Mouse (Mus musculus) kidney, adult 9 months (tissue): Measurements from ENCODE around the gene Ppox.
A peak's percentile ranks its signal among the peaks of the same experiment; 100 is the strongest.

Experiments used
- DNase-seq: peaks from one replicate; pipeline ENCODE4 v3.0.0; 2022

Gene Ppox

GRCm38 (mm10) chr1:171263666-171264461, 17.1 kb downstream of the Ppox start:
- DNase-seq, result no peak

- peak; percentile 61 for DNase-seq
Measured at GRCm38 (mm10) chr1:171263185-171263611, 17.8 kb downstream of the Ppox start.

- DNase-seq, result peak; percentile 67
Measured at GRCm38 (mm10) chr1:171262594-171263130, 18.3 kb downstream of the Ppox start.

GRCm38 (mm10) chr1:171260316-171260715, 20.7 kb downstream of the Ppox start:
- DNase-seq, result no peak

- no peak for DNase-seq
Measured at GRCm38 (mm10) chr1:171258921-171259320, 22.1 kb downstream of the Ppox start.

- DNase-seq, result no peak
Measured at GRCm38 (mm10) chr1:171257781-171258180, 23.2 kb downstream of the Ppox start.

GRCm38 (mm10) chr1:171256937-171257548, 23.9 kb downstream of the Ppox start:
- DNase-seq, result peak; percentile 79

GRCm38 (mm10) chr1:171256095-171256818, 24.7 kb downstream of the Ppox start:
- peak; percentile 77 for DNase-seq

- DNase-seq, result no peak
Measured at GRCm38 (mm10) chr1:171252415-171252814, 28.6 kb downstream of the Ppox start.

- DNase-seq, result no peak
Measured at GRCm38 (mm10) chr1:171251594-171252324, 29.2 kb downstream of the Ppox start.

GRCm38 (mm10) chr1:171250680-171251593, 30.0 kb downstream of the Ppox start, which contains the start of gene Ndufs2:
Ndufs2 (minus strand) TSS chr1:171251388.
- no peak for DNase-seq

- no peak for DNase-seq
Measured at GRCm38 (mm10) chr1:171249913-171250600, 30.9 kb downstream of the Ppox start, which contains the start of gene Adamts4. Adamts4 (plus strand) TSS chr1:171250421.

GRCm38 (mm10) chr1:171248386-171249226, 32.4 kb downstream of the Ppox start:
- DNase-seq, result no peak

GRCm38 (mm10) chr1:171247916-171248315, 33.1 kb downstream of the Ppox start:
- DNase-seq, result no peak

- DNase-seq, result no peak
Measured at GRCm38 (mm10) chr1:171247453-171247841, 33.5 kb downstream of the Ppox start.

- DNase-seq, result peak; percentile 99
Measured at GRCm38 (mm10) chr1:171246709-171247452, 34.1 kb downstream of the Ppox start.

- DNase-seq, result no peak
Measured at GRCm38 (mm10) chr1:171245353-171245752, 35.6 kb downstream of the Ppox start.

- peak; percentile 66 for DNase-seq
Measured at GRCm38 (mm10) chr1:171241952-171242351, 39.0 kb downstream of the Ppox start.

GRCm38 (mm10) chr1:171240911-171241310, 40.1 kb downstream of the Ppox start:
- DNase-seq, result no peak
